Mouse (Mus musculus): ENCODE measurements around the gene Tmcc3. TPM values are rescaled to one million over a fixed set of nuclear protein-coding genes. Genes with fewer than 3 reads are reported as not detected.

Gene Tmcc3
- polyA plus RNA-seq, 1 experiment from 2014 or later = 11.3 TPM

DNA sequence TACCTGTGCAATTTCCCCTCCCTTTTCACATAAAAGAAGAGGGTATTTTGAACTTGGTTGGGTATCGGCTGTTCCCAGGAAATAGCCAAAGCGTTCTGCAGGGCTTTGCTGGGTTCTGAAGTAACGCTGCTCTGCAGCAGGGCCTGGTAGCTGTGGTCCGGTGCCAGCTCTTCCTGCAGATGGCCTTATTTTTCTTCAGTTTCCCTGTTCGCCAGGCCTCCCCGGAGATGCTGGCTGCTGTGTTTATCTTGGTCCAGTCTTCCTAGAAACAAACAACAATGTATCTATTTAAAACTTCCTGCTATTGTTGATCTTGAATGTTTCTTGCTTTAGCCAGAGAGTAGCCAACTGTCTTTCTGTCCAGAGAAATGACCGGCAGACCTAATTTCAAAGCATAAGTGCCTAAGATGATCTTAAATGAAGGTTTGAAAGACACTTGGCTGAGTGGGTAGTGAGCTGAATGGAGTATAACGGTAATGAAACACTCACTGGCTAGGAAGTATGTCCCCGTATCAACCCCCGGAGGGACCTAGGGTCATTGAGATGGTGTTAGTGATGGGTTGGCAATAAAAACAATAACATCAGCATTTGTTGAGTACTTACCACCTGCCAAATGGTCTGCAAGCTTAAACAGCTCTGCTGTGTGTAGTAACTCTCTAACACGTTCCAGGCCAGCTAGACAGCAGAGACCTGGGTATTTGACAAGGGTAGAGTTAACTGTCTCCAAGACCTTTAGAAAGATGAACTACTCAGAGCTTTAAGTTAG lies 39.3 kb downstream of the Tmcc3 start:
- Histone ChIP-seq H3K27me3 (ENCODE audit: control insufficient read depth, insufficient read depth, low read length) (no peaks in the 10 kb centered on the region), H3K4me3 (replicated peaks; ENCODE audit: low read depth, low read length) (no peak overlapping the region), H3K9me3 (ENCODE audit: control insufficient read depth, low read length) (no peaks in the 10 kb centered on the region), H3K36me3 (ENCODE audit: control insufficient read depth, insufficient read depth, low read length) (no peaks in the 10 kb centered on the region), H3K27ac (replicated peaks; ENCODE audit: low read depth, low read length) (no peak overlapping the region), H3K4me2 (ENCODE audit: low read length) (no peak overlapping the region), H3K4me1 (ENCODE audit: control insufficient read depth, insufficient read depth, low read length) (no peaks in the 10 kb centered on the region), H3K9ac (replicated peaks; ENCODE audit: low read length) (no peak overlapping the region)
- ATAC-seq (ENCODE audit: low FRiP score, low TSS enrichment) (no peak), DNase-seq (no peak)
- WGBS = 89% methylated on average over 11 of the region's 11 CpGs

DNA sequence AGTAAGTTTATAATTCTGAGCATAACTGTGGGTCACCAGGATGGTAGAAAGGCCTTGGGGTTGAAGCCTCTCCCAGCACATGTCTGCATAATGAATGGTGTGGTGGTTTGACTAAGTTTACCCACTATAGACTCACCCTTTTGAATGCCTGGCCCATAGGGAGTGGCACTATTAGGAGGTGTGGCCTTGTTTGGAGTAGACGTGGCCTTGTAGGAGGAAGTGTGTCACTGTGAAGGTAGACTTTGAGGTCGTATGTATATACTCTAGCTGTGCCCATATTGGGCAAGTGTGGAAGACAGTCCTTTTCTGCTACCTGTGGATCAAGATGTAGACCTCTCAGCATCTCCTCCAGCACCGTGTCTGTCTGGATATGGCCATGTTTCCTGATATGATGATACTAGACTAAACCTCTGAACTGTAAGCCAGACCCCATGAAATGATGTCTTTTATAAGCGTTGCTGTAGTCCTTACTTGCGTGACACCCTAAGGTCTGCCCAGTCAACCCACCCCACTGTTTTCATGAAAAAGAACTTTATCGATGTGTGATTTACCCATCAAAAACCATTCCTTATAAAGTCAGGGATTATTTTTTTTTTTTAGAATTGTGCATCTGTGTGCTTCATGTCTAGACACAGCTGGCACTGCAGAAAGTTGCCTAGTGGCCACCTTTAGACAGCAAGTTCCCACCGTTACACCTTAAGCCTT lies 40.6 kb downstream of the Tmcc3 start:
- ATAC-seq (ENCODE audit: low FRiP score, low TSS enrichment) (no peak), DNase-seq (no peak)
- WGBS = 93% methylated on average over 7 of the region's 7 CpGs
- H3K4me1 ChIP-seq (ENCODE audit: control insufficient read depth, insufficient read depth, low read length) = no peaks in the 10 kb centered on the region
- H3K4me3 ChIP-seq (replicated peaks; ENCODE audit: low read depth, low read length) = no peak overlapping the region
- no peaks in the 10 kb centered on the region for H3K36me3 ChIP-seq (ENCODE audit: control insufficient read depth, insufficient read depth, low read length)
- no peak overlapping the region for H3K27ac ChIP-seq (replicated peaks; ENCODE audit: low read depth, low read length)
- H3K9me3 ChIP-seq (ENCODE audit: control insufficient read depth, low read length) = no peaks in the 10 kb centered on the region
- no peak overlapping the region for H3K9ac ChIP-seq (replicated peaks; ENCODE audit: low read length)
- no peak overlapping the region for H3K4me2 ChIP-seq (ENCODE audit: low read length)
- no peaks in the 10 kb centered on the region for H3K27me3 ChIP-seq (ENCODE audit: control insufficient read depth, insufficient read depth, low read length)

DNA sequence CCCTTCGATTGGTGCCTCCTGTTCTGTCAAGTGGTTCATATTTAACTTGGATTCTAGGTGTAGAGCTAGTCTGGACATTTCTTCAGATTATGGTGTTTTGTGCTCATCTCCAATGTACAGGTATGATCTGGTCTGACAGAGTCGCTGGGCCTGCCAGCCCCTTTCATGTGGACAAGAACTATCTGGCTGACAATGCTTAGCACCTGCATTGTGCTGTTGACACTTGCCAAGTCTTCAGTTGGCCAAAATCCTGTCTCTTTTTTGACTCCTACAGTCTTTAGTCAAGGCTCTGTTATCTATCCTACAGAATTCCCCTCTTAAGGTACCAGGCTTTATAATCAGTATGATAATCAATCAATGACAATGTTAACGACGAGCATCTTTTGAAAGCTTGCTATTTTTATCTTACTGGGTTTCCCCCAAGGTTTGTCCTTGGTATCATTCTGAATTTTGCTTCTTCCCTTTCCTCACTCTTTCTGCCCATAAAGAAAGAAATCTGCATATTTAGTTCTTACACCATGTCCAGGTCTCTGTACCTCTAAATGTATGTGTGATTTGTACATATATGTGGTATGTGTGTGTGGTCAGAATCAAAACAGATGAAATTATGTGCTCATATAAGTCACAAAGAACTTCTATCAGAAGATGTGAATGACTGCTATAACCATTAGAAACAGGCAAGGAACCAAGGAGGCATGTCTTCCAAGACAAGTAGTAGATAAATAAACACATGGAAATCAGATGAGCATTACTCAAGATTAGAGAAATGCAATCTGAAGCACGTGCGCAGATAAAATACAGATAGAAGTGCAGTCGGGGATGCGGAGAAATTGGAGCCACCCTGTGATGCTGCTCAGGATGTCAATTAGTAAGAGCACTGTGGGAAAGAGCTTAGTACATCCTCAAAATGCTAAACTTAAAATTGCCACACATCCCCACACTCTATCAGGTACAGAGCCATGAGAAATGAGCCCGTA lies 41.4 kb downstream of the Tmcc3 start:
- H3K4me2 ChIP-seq (ENCODE audit: low read length) = no peak overlapping the region
- H3K27me3 ChIP-seq (ENCODE audit: control insufficient read depth, insufficient read depth, low read length) = no peaks in the 10 kb centered on the region
- no peak overlapping the region for H3K27ac ChIP-seq (replicated peaks; ENCODE audit: low read depth, low read length)
- H3K36me3 ChIP-seq (ENCODE audit: control insufficient read depth, insufficient read depth, low read length) = no peaks in the 10 kb centered on the region
- no peaks in the 10 kb centered on the region for H3K9me3 ChIP-seq (ENCODE audit: control insufficient read depth, low read length)
- no peak overlapping the region for H3K4me3 ChIP-seq (replicated peaks; ENCODE audit: low read depth, low read length)
- H3K9ac ChIP-seq (replicated peaks; ENCODE audit: low read length) = no peak overlapping the region
- DNase-seq = no peak
- no peaks in the 10 kb centered on the region for H3K4me1 ChIP-seq (ENCODE audit: control insufficient read depth, insufficient read depth, low read length)
- ATAC-seq (ENCODE audit: low FRiP score, low TSS enrichment) = no peak
- WGBS = 92% methylated on average over 9 of the region's 9 CpGs

DNA sequence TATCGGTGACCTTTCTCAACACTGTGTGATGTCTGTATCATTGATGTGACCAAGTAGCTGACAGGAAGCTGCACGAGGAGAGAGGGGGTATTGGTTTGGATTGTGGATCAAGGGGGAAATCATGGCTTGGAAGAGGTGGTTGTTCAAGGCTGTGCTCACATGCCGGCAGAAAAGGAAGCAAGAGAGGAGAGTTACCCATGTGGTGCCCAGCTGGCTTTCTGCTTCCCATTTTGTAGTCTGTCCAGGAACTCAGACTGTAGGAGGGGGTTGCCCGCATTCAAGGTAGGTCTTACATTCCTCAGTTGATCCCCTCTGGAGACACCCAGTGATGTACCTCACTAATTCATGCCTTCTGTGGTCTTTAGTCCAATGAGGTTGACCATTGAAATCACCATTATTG lies 42.3 kb downstream of the Tmcc3 start:
- Histone ChIP-seq H3K36me3 (ENCODE audit: control insufficient read depth, insufficient read depth, low read length) (no peaks in the 10 kb centered on the region), H3K4me2 (ENCODE audit: low read length) (no peak overlapping the region), H3K27ac (replicated peaks; ENCODE audit: low read depth, low read length) (no peak overlapping the region), H3K27me3 (ENCODE audit: control insufficient read depth, insufficient read depth, low read length) (no peaks in the 10 kb centered on the region), H3K4me3 (replicated peaks; ENCODE audit: low read depth, low read length) (no peak overlapping the region), H3K4me1 (ENCODE audit: control insufficient read depth, insufficient read depth, low read length) (no peaks in the 10 kb centered on the region), H3K9ac (replicated peaks; ENCODE audit: low read length) (no peak overlapping the region), H3K9me3 (ENCODE audit: control insufficient read depth, low read length) (no peaks in the 10 kb centered on the region)
- WGBS = 74% methylated on average over 4 of the region's 4 CpGs
- DNase-seq (no peak), ATAC-seq (ENCODE audit: low FRiP score, low TSS enrichment) (no peak)

DNA sequence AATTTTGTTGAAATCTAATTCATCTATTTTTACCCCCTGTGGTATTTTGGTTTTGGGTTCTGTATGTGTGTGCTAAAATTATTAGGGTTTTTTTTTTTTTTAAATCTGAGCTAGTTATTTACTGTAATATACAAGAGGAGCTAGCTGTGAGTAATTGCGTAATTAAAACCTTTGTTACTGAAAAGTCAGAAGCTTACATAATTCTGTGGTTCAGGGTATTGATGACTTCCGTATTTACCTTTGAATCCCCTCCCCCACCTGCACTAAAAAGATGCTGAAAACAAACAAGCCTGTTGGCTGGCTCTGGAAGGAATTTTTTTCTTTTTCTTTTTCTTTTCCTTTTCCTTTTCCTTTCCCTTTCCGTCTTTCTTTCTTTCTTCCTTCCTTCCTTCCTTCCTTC lies 42.7 kb downstream of the Tmcc3 start:
- Histone ChIP-seq H3K9ac (replicated peaks; ENCODE audit: low read length) (no peak overlapping the region), H3K36me3 (ENCODE audit: control insufficient read depth, insufficient read depth, low read length) (no peaks in the 10 kb centered on the region), H3K27me3 (ENCODE audit: control insufficient read depth, insufficient read depth, low read length) (no peaks in the 10 kb centered on the region), H3K4me2 (ENCODE audit: low read length) (no peak overlapping the region), H3K27ac (replicated peaks; ENCODE audit: low read depth, low read length) (no peak overlapping the region), H3K4me3 (replicated peaks; ENCODE audit: low read depth, low read length) (no peak overlapping the region), H3K4me1 (ENCODE audit: control insufficient read depth, insufficient read depth, low read length) (no peaks in the 10 kb centered on the region), H3K9me3 (ENCODE audit: control insufficient read depth, low read length) (no peaks in the 10 kb centered on the region)
- DNase-seq (no peak), ATAC-seq (ENCODE audit: low FRiP score, low TSS enrichment) (no peak)
- 81% methylated on average over 3 of the region's 3 CpGs for WGBS

DNA sequence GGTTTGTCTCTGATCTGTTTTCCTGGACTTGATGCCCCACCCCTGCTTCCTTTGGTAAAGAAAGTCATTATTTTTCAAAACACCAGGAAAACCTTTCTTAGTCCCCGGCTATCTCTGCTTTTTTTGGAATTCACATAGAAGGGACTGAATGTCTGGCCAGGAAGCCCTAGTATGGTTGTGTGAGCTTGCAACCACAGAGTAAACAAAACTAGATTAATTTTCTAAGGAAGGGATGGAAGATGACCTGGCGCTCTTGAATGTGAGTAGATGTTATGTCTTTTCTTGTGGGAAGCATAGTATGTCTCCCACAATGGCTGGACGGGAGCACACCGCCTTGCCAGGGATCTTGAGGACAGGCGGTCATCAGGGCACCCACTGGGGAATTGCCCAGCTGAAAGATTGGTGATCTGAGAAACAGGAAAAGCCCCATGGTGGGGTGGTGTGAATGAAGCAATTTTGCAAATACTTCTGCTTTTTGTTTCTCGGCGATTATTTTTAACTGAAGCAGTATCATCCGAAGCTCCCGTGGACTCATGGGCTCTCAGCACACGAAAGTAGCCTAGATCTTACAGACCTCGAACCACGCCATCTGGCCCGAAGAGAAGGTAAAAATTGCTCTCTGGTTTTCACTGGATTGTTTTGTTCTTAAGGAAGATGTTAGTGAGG lies 44.9 kb downstream of the Tmcc3 start:
- ATAC-seq (ENCODE audit: low FRiP score, low TSS enrichment) (no peak), DNase-seq (no peak)
- Histone ChIP-seq H3K9me3 (ENCODE audit: control insufficient read depth, low read length) (no peaks in the 10 kb centered on the region; the same call in 1 of the 2 replicates), H3K27me3 (ENCODE audit: control insufficient read depth, insufficient read depth, low read length) (no peaks in the 10 kb centered on the region), H3K36me3 (ENCODE audit: control insufficient read depth, insufficient read depth, low read length) (no peaks in the 10 kb centered on the region), H3K4me1 (ENCODE audit: control insufficient read depth, insufficient read depth, low read length) (no peaks in the 10 kb centered on the region), H3K9ac (replicated peaks; ENCODE audit: low read length) (no peak overlapping the region), H3K27ac (replicated peaks; ENCODE audit: low read depth, low read length) (no peak overlapping the region), H3K4me2 (ENCODE audit: low read length) (no peak overlapping the region), H3K4me3 (replicated peaks; ENCODE audit: low read depth, low read length) (no peak overlapping the region)
- WGBS = 89% methylated on average over 13 of the region's 13 CpGs

DNA sequence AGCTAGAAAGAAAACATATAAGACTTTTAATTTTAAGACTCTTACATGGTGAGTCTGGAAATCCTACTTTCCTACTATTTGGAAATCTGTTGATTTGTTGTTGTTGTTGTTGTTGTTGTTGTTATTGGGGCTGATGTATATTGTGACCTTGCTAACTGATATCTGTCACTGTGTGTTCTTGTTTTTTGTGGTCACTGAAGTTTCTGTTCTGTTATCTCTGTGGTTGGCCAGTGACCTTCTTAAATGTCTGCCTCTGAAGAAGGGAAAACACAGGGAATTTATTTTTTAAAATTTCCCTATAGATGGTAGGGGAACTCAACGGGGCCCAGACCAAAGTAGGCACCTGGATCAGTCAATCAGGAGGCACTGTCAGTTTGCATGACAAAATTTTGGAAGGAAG lies 48.9 kb downstream of the Tmcc3 start:
- no peak for ATAC-seq (ENCODE audit: low FRiP score, low TSS enrichment)
- no peak for DNase-seq
- 79% methylated on average over 1 of the region's 1 CpGs for WGBS
- no peak overlapping the region for H3K27ac ChIP-seq (replicated peaks; ENCODE audit: low read depth, low read length)
- no peaks in the 10 kb centered on the region for H3K4me1 ChIP-seq (ENCODE audit: control insufficient read depth, insufficient read depth, low read length)
- no peaks in the 10 kb centered on the region for H3K27me3 ChIP-seq (ENCODE audit: control insufficient read depth, insufficient read depth, low read length)
- H3K4me3 ChIP-seq (replicated peaks; ENCODE audit: low read depth, low read length) = no peak overlapping the region
- H3K36me3 ChIP-seq (ENCODE audit: control insufficient read depth, insufficient read depth, low read length) = no peaks in the 10 kb centered on the region
- no peak overlapping the region for H3K9ac ChIP-seq (replicated peaks; ENCODE audit: low read length)
- H3K4me2 ChIP-seq (ENCODE audit: low read length) = no peak overlapping the region
- peaks cover 3% of the 10 kb centered on the region; the same call in 1 of the 2 replicates for H3K9me3 ChIP-seq (ENCODE audit: control insufficient read depth, low read length)

DNA sequence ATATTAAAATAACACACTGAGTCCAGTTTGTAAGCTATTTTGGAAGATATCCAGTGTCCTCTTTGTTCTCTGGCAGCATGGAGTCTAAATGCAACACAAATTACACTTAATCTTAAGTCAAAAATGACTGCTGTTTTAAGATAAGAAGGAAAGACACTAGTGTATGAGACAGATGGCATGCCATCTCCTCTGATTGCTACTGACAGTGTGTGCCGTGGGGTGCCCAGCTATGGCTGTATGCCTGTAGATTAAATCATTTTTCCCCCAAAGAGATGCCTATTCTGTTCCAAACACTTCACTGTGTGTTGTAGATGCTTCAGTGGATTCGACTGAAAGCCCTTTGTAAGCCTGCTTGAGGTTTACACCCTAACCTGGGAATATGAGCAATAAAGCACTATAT lies 59.5 kb downstream of the Tmcc3 start:
- WGBS = 59% methylated on average over 2 of the region's 2 CpGs
- DNase-seq = no peak
- Histone ChIP-seq H3K27me3 (ENCODE audit: control insufficient read depth, insufficient read depth, low read length) (no peaks in the 10 kb centered on the region), H3K4me1 (ENCODE audit: control insufficient read depth, insufficient read depth, low read length) (no peaks in the 10 kb centered on the region), H3K9me3 (ENCODE audit: control insufficient read depth, low read length) (no peaks in the 10 kb centered on the region), H3K27ac (replicated peaks; ENCODE audit: low read depth, low read length) (no peak overlapping the region), H3K4me2 (ENCODE audit: low read length) (no peak overlapping the region), H3K9ac (replicated peaks; ENCODE audit: low read length) (no peak overlapping the region), H3K4me3 (replicated peaks; ENCODE audit: low read depth, low read length) (no peak overlapping the region), H3K36me3 (ENCODE audit: control insufficient read depth, insufficient read depth, low read length) (no peaks in the 10 kb centered on the region)
- ATAC-seq (ENCODE audit: low FRiP score, low TSS enrichment) = no peak

Data from midbrain, embryonic 14.5 days (tissue).